Mouse (Mus musculus) gastrocnemius, postnatal 36 days (tissue): ENCODE measurements around the gene Gm6358. TPM values are rescaled to one million over a fixed set of nuclear protein-coding genes. Genes with fewer than 3 reads are reported as not detected.
"Not testable (repeated sequence)": the region's sequence is repeated elsewhere in the genome, so short reads cannot be mapped to it uniquely, and the experiment has no call there.

Experiments used
- DNase-seq, 2 experiments: peaks; one replicate each; pipeline ENCODE4 v3.0.0; 2022
- intact Hi-C: fragments of 180-260 bp; cut with DNase I; formaldehyde crosslinking; loops from one replicate; pipeline ENCODE4 v1.15.1; 2025
- long read RNA-seq, 2 experiments: library from polyadenylated mRNA; stranded (forward); transcript quantifications; one replicate each; pipeline ENCODE4 v2.0.0; 2021
- total RNA-seq, 2 experiments: library from RNA; stranded (reverse); gene quantifications; 2 replicates each; pipeline ENCODE4 v1.2.3; 2021

Gm6358 gene
- total RNA-seq: not detected
- long read RNA-seq, experiment 1: 0 reads
- long read RNA-seq, experiment 2: 0 reads

DNA sequence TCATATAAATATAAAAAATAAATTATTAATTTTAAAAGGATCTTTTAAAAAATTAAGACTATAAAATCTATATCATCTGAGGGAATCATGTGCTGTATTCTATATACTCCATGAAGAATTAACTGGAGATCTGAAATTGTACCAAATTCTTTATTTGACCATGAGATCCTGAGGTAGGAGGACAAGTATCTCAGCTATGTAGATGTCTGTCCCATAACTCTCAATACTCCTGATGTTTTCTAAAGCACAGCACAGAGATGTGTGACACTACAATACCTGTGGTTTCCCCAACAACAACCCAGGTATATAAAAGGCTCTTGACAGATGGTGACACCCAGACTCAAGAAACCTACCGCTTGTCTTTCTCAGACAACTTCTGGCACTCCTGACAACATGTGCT is at the start of gene Gm6358:
Gm6358 (plus strand) TSS at position 301 of the 400 bp plus-strand sequence.
- intact Hi-C loops: no loop called here
- no peak for DNase-seq

DNA sequence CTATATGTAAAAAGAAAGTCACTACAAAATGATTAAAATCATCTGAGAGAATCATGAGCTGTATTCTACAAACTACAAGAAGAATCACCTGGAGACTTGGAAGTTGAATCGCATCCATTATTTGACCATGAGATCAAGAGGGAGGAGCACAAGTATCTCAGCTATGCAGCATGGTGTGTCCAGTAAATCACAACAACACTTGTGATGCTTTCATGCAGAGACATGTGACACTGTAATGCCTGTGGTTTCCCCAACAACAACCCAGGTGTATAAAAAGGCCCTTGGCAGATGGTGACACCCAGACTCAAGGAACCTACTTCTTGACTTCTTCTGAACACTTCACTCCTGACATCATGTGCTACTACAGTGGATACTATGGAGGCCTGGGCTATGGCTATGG is 10.1 kb downstream of the Gm6358 start, which contains the start of gene Gm10061:
Gm10061 (plus strand) TSS at position 301 of the 400 bp plus-strand sequence.
- intact Hi-C loops: no loop called here
- DNase-seq: no peak

DNA sequence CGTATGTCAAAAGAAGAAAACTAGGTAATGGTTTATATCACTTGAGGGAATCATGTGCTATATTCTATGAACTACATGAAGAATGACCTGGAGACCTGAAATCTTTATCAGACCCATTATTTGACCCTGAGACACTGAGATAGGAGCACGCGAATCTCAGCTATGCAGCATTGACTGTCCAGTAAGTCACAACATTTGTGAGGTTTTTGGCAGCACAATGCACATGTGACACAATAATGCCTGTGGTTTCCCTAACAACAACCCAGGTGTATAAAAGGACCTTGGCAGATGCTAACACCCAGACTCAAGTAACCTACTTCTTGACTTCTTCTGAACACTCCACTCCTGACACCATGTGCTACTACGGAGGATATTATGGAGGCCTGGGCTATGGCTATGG is 17.0 kb downstream of the Gm6358 start, which contains the start of gene Gm9789:
Gm9789 (plus strand) TSS at position 301 of the 400 bp plus-strand sequence.
- no peak for DNase-seq
- intact Hi-C loops: no loop called here

DNA sequence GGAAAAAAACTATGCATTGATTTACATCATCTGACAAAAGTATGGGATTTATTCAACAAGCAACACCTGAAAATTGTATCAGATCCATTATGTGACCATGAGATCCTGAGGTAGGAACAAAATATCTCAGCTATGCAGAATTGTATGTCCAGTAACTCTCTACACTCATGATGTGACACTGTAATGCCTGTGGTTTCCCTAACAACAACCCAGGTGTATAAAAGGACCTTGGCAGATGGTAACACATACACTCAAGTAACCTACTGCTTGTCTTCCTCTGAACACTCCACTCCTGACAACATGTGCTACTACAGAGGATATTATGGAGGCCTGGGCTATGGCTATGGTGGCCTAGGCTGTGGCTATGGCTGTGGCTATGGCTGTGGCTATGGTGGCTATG is 28.5 kb downstream of the Gm6358 start, which contains the start of gene Gm7735:
Gm7735 (plus strand) TSS at position 301 of the 400 bp plus-strand sequence.
- DNase-seq, intact Hi-C loops: not testable (repeated sequence)

DNA sequence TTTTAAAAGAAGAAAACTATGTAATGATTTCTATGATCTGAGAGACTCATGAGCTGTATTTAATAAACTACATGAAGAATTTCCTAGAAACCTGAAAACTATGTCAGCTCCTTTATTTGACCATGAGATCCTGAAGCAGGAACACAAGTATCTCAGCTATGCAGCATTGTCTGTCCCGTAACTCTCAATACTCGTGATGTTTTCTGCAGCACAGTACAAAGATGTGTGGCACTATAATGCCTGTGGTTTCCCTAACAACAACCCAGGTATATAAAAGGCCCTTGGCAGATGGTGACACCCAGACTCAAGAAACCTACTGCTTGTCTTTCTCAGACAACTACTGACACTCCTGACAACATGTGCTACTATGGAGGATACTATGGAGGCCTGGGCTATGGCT is 33.8 kb downstream of the Gm6358 start, which contains the start of gene 1110057P08Rik:
1110057P08Rik (plus strand) TSS at position 301 of the 400 bp plus-strand sequence.
- DNase-seq: no peak
- intact Hi-C loops: no loop called here

DNA sequence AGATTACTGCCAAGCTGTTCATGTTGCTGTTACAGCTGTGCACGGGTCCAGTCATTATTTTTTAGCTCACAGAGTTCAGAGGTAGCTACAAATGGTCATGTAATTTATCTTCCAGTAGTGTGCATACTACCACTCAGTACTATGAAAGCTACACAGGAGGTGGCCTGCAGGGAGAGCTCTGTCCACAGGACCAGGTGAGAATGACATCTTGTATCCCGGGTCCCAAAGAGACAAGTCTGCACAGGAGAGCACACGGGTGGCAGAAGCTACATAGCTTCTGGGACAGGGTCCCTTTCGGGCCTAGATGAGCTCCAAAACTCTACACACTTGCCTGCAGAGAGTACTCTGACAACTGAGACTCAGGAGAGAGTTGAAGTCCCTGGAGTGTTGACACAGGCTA is 48.0 kb downstream of the Gm6358 start:
- intact Hi-C loops: no loop called here
- DNase-seq: no peak

Other genes starting within 250 kb of the Gm6358 start
- gene Krtap19-5, start 244.4 kb upstream of the Gm6358 start, total RNA-seq: not detected
- gene Krtap19-9b, start 208.6 kb upstream of the Gm6358 start, total RNA-seq: not detected
- not detected for gene Krtap16-3, start 178.0 kb upstream of the Gm6358 start, total RNA-seq
- not detected for gene Krtap22-2, start 130.1 kb upstream of the Gm6358 start, total RNA-seq
- not detected for gene Gm10229, start 125.6 kb upstream of the Gm6358 start, total RNA-seq
- gene Krtap6-1, start 109.2 kb upstream of the Gm6358 start, total RNA-seq: not detected
- not detected for gene Gm10228, start 99.4 kb upstream of the Gm6358 start, total RNA-seq
- not detected for gene Krtap6-5, start 93.0 kb upstream of the Gm6358 start, total RNA-seq
- not detected for gene 1110025L11Rik, start 76.8 kb upstream of the Gm6358 start, total RNA-seq
- gene Krtap6-3, start 56.8 kb upstream of the Gm6358 start, total RNA-seq: not detected
- gene Gm10061, start 10.2 kb downstream of the Gm6358 start, total RNA-seq: not detected
- gene Gm9789, start 17.1 kb downstream of the Gm6358 start, total RNA-seq: not detected
- not detected for gene Gm7735, start 28.6 kb downstream of the Gm6358 start, total RNA-seq
- not detected for gene 1110057P08Rik, start 33.9 kb downstream of the Gm6358 start, total RNA-seq
- not detected for gene Krtap20-2, start 65.0 kb downstream of the Gm6358 start, total RNA-seq